Mouse (Mus musculus) hindbrain, postnatal 0 days (tissue): ENCODE results near the gene Kctd2. TPM values are rescaled to one million over a fixed set of nuclear protein-coding genes. Genes with fewer than 3 reads are reported as not detected.
A peak's percentile ranks its signal among the peaks of the same experiment; 100 is the strongest.

Source experiments
- ATAC-seq: fragments of 200-750 bp; cut with Nextera tagmentation; 2 replicates; pipeline ENCODE4 v1.8.0; 2017; ENCODE audit warnings: mild to moderate bottlenecking, moderate TSS enrichment, moderate library complexity
- DNase-seq: peaks from one replicate; pipeline ENCODE4 v3.0.0-alpha.2; 2015; ENCODE audit warnings: low spot score
- H3K27ac ChIP-seq: fragments of 300-500 bp; sonication (generic); 2 replicates; pipeline ENCODE4 v1.5.1; 2014; ENCODE audit warnings: mild to moderate bottlenecking
- H3K27me3 ChIP-seq: fragments of 300-500 bp; sonication (generic); 2 replicates; pipeline ENCODE4 v1.6.1; 2014; ENCODE audit warnings: low read length, mixed read lengths; ENCODE audit not compliant: insufficient read depth
- H3K36me3 ChIP-seq: fragments of 300-500 bp; sonication (generic); 2 replicates; pipeline ENCODE4 v1.6.1; 2014; ENCODE audit warnings: low read length, mixed read lengths; ENCODE audit not compliant: insufficient read depth
- H3K4me1 ChIP-seq: fragments of 300-500 bp; sonication (generic); 2 replicates; pipeline ENCODE4 v1.6.1; 2014; ENCODE audit warnings: antibody characterized with exemption, low read length, mixed read lengths; ENCODE audit not compliant: insufficient read depth
- H3K4me2 ChIP-seq: fragments of 300-500 bp; sonication (generic); 2 replicates; pipeline ENCODE4 v1.6.1; 2014; ENCODE audit warnings: low read depth, mild to moderate bottlenecking, low read length, moderate library complexity, mixed read lengths
- H3K4me3 ChIP-seq: fragments of 300-500 bp; sonication (generic); 2 replicates; pipeline ENCODE4 v1.5.1; 2014; ENCODE audit warnings: low read length
- H3K9ac ChIP-seq: fragments of 300-500 bp; sonication (generic); replicated peaks from 2 replicates; pipeline ENCODE4 v1.6.1; 2014; ENCODE audit warnings: mild to moderate bottlenecking, low read length, moderate library complexity, mixed read lengths
- H3K9me3 ChIP-seq: fragments of 300-500 bp; sonication (generic); 2 replicates; pipeline ENCODE4 v1.6.1; 2016; ENCODE audit warnings: low read length, mixed read lengths
- CTCF ChIP-seq: IDR thresholded peaks from 2 replicates; pipeline ENCODE4 v1.5.1; 2016; ENCODE audit warnings: antibody characterized with exemption, control low read depth, low read depth
- WGBS: fragments of 180-500 bp; shearing (Covaris S2); extraction: QIAGEN DNeasy Blood & Tissue Kit; methylation state at CpG from one replicate; pipeline ENCODE4 v1.1.7; 2014; 5-methylcytosine and 5-hydroxymethylcytosine counted together
- polyA plus RNA-seq: library from polyadenylated mRNA; unstranded; fragments of >200 nt; fragmentation: Nextera tagmentation; extraction: Ambion mirVana; gene quantifications from 2 replicates; pipeline ENCODE4 v1.2.1, GENCODE M21; 2015
- total RNA-seq: library from RNA; depleted of rRNA; stranded (reverse); fragments of >200 nt; gene quantifications from 2 replicates; pipeline ENCODE4 v1.2.3, GENCODE M21; 2014

The Kctd2 gene
- total and polyA plus RNA-seq, 2 experiments from 2014 or later: 21.0 to 24.5 TPM

- H3K4me1 ChIP-seq: peaks cover 10% of the 10 kb centered on the region
- ATAC-seq: no peak
- 82% methylated on average over 5 of the region's 5 CpGs for WGBS
- no peak for DNase-seq
- TF ChIP-seq CTCF: no peak
- H3K9me3 ChIP-seq: no peaks in the 10 kb centered on the region
- no peak overlapping the region for H3K4me3 ChIP-seq
- no peaks in the 10 kb centered on the region for H3K27me3 ChIP-seq
- H3K4me2 ChIP-seq: no peak overlapping the region
- no peak overlapping the region for H3K9ac ChIP-seq
- no peak overlapping the region for H3K27ac ChIP-seq
- H3K36me3 ChIP-seq: no peaks in the 10 kb centered on the region
These were observed 17.7 kb downstream of the Kctd2 start for GRCm38 (mm10) chr11:115437571-115438122.

GRCm38 (mm10) chr11:115439326-115439725, 19.4 kb downstream of the Kctd2 start:
- Histone ChIP-seq H3K4me1 (peaks cover 10% of the 10 kb centered on the region), H3K27ac (no peak overlapping the region), H3K4me2 (no peak overlapping the region), H3K9ac (no peak overlapping the region), H3K4me3 (no peak overlapping the region), H3K9me3 (no peaks in the 10 kb centered on the region), H3K36me3 (no peaks in the 10 kb centered on the region), H3K27me3 (no peaks in the 10 kb centered on the region)
- TF ChIP-seq CTCF: no peak
- DNase-seq: no peak
- no peak for ATAC-seq
- 90% methylated on average over 3 of the region's 3 CpGs for WGBS

GRCm38 (mm10) chr11:115439906-115440595, 20.1 kb downstream of the Kctd2 start, which contains the start of gene Trim80:
TSS of gene Trim80 (plus strand) at chr11:115440545.
- Histone ChIP-seq H3K36me3 (no peaks in the 10 kb centered on the region), H3K27me3 (no peaks in the 10 kb centered on the region), H3K4me2 (no peak within 1 kb of the TSS), H3K4me3 (no peak within 1 kb of the TSS), H3K9ac (no peak within 1 kb of the TSS), H3K9me3 (no peaks in the 10 kb centered on the region), H3K27ac (no peak within 1 kb of the TSS), H3K4me1 (peaks cover 10% of the 10 kb centered on the region)
- peak; percentile 40 for TF ChIP-seq CTCF
- 96% methylated on average over 9 of the region's 9 CpGs for WGBS
- DNase-seq (no peak), ATAC-seq (no peak)

GRCm38 (mm10) chr11:115441417-115441816, 21.5 kb downstream of the Kctd2 start:
- Histone ChIP-seq H3K9ac (no peak overlapping the region), H3K4me2 (no peak overlapping the region), H3K4me1 (0 out of 2 replicates have a peak, but pooled peaks cover under 1% of the 10 kb centered on the region), H3K36me3 (no peaks in the 10 kb centered on the region), H3K9me3 (no peaks in the 10 kb centered on the region), H3K27me3 (no peaks in the 10 kb centered on the region), H3K27ac (no peak overlapping the region), H3K4me3 (no peak overlapping the region)
- ATAC-seq (no peak; the same call in 1 of the 2 replicates), DNase-seq (peak; percentile 13)
- no peak for TF ChIP-seq CTCF
- WGBS: 43% methylated on average over 15 of the region's 15 CpGs

- WGBS: 68% methylated on average over 3 of the region's 3 CpGs
- no peak for TF ChIP-seq CTCF
- no peaks in the 10 kb centered on the region for H3K36me3 ChIP-seq
These were observed 27.0 kb downstream of the Kctd2 start for GRCm38 (mm10) chr11:115446906-115447305.

GRCm38 (mm10) chr11:115447321-115447885, 27.5 kb downstream of the Kctd2 start:
- no peak overlapping the region for H3K4me3 ChIP-seq
- 82% methylated on average over 11 of the region's 11 CpGs for WGBS
- no peaks in the 10 kb centered on the region for H3K4me1 ChIP-seq
- H3K27me3 ChIP-seq: no peaks in the 10 kb centered on the region
- no peak for TF ChIP-seq CTCF
- no peak for ATAC-seq
- no peak for DNase-seq
- no peak overlapping the region for H3K4me2 ChIP-seq
- H3K9ac ChIP-seq: no peak overlapping the region
- no peaks in the 10 kb centered on the region for H3K36me3 ChIP-seq
- no peaks in the 10 kb centered on the region for H3K9me3 ChIP-seq
- no peak overlapping the region for H3K27ac ChIP-seq

More at GRCm38 (mm10) chr11:115446906-115447305, 27.0 kb downstream of the Kctd2 start:
- no peaks in the 10 kb centered on the region for H3K4me1 ChIP-seq
- H3K27ac ChIP-seq: no peak overlapping the region
- H3K4me3 ChIP-seq: no peak overlapping the region
- ATAC-seq: no peak
- H3K27me3 ChIP-seq: no peaks in the 10 kb centered on the region
- no peaks in the 10 kb centered on the region for H3K9me3 ChIP-seq
- DNase-seq: no peak
- H3K4me2 ChIP-seq: no peak overlapping the region
- no peak overlapping the region for H3K9ac ChIP-seq

- no peak overlapping the region for H3K27ac ChIP-seq
- no peak overlapping the region for H3K9ac ChIP-seq
- H3K4me2 ChIP-seq: no peak overlapping the region
- H3K4me1 ChIP-seq: no peaks in the 10 kb centered on the region
- H3K9me3 ChIP-seq: no peaks in the 10 kb centered on the region
- H3K36me3 ChIP-seq: no peaks in the 10 kb centered on the region
- 84% methylated on average over 16 of the region's 16 CpGs for WGBS
- TF ChIP-seq CTCF: no peak
- H3K4me3 ChIP-seq: no peak overlapping the region
- DNase-seq (no peak), ATAC-seq (no peak)
- H3K27me3 ChIP-seq: no peaks in the 10 kb centered on the region
These were observed 28.1 kb downstream of the Kctd2 start for GRCm38 (mm10) chr11:115448075-115448474.
